Mouse (Mus musculus): ENCODE measurements around the gene Gnai3.

The Gnai3 gene

GRCm38 (mm10) chr3:108082251-108082875, 63.6 kb downstream of the Gnai3 start:
- no peak for DNase-seq

- no peak for DNase-seq
Measured at GRCm38 (mm10) chr3:108081681-108082080, 64.3 kb downstream of the Gnai3 start.

GRCm38 (mm10) chr3:108076836-108077235, 69.1 kb downstream of the Gnai3 start:
- no peak for DNase-seq

DNA sequence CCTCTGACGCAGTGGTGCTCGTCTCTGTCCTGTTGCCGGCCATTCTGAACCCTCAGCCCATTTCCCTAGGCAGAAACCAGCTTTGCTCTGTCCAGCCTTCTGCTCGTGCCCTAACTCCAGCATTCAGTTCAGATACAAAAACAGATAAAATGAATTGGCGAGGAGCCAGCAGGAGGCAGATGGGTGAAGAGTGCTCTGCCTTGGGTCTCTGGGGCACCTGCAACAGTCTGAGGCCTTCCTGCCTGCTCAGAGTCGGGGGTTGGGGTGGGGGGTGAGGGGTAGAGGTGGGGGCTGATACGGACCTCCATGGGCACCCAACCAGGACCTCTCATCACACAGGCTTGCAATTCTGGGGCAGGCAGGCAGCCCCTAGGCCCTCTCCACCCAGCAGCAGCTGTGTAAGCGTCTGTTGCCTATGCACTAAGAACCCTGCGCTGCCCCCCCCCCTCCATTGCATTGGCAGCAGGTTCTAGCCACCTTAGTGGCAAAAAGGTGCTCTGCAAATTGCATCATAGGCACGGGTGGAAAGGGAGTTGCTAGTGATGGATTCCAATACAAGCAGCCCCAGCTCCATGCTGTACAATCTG, 72.9 kb downstream of the Gnai3 start:
- DNase-seq: peak in 1 of 2 experiments; percentile 36

GRCm38 (mm10) chr3:108070295-108071293, 75.4 kb downstream of the Gnai3 start:
- peak; percentile 77 to 84 for DNase-seq

- no peak for DNase-seq
Measured at GRCm38 (mm10) chr3:108069231-108069870, 76.6 kb downstream of the Gnai3 start.

- no peak for DNase-seq
Measured at GRCm38 (mm10) chr3:108068826-108069225, 77.1 kb downstream of the Gnai3 start.

DNA sequence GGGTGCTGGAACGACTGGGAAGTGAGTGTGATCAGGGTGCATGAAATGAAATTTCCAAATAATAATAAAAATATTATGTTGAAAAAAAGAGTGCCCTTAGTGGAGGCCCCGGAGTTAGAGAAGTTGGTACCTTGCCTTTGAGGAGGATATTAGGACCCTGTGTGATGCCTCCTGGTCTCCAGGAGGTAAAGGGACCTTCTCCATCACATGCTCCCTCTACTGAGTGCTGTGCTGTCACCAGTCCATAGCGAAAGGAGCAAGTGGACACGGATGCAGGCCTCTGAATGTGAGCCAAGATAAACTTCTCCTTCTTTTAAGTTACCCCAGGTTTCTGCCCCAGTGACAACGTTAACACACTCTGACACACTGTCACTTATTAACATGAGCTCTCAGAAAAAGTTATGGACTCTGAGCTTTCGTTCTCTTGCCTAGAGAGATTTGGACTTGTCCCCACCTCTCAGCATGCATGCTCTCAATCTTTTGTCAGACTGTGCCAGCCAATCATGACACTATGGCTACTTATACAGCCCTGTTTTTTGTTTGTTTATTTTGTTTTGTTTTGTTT, 78.5 kb downstream of the Gnai3 start:
- no peak for DNase-seq

DNA sequence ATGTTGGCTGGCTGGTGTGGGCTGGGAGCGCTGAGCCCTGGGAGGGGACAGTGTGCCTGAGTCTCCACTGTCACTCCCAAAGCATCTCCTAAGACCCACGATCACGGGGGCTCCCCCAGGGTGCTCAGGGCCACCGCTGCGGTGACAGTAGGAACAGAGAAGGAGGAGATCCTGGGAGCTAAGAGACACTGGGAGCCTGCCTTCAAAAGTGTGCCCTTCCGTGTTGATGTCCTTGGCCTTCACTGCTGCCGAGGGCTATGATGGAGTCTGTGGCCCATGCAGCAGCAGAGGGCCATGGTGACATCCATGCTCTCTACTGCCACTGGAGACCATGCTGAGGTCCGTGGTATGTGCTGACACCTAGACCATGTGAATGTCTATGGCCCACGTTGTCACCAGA, 80.4 kb downstream of the Gnai3 start:
- no peak for DNase-seq

DNA sequence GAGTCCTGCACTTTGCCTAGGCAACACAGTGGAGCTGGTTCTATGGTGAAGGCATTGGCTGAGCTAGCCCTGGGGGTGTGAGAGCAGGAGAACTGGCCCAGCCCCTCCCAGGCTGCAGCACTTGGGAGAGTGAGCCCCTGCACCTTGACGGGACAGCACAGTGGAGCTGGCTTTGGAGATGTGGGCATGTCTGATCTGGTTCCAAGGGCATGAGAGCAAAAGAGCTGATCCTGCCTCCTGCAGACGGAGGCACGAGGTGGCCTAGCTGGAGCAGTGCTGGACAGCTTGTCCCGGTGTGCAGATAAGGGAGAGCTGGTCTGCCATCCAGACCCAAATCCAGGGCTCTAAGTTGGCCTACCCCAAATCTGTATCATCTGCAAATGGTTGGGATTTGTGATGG, 81.3 kb downstream of the Gnai3 start:
- no peak for DNase-seq

DNA sequence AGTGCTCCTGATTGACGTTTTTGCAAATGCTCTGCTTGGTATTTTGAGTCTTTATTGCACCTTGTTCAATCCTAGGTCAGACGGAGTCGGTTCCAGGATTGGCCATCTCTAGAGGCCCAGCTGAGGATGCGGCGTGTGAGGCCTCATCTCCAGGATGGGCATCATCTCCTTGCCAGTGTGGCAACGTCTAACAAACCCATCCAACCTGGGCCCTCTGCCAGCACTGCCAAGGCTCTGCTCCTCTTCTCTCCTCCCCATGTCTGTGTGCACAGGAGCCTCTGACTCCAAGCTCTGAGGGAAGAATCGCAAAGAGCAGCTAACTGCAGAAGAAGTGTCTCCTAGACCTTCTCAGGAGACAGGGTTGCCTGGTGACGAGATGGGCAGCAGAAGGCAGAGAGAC, 83.3 kb downstream of the Gnai3 start:
- DNase-seq: no peak

DNA sequence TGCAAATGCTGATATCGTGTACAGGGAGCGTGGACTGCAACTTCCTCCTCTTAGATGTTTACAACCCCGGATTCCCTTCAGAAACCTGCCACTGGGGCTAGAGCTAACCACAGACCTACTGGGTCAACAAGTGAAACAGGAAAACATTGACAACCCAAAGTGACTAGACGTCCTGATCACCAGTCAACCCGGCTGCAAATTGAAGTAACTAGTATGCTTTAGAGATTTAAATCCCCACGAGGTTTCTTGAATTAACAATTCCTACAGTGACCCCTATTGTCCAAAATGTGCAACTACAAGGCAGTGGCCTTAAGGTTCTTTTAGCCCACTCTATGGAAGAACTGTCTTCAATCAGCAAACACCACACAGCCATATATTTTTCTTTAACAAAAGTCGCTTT, 84.5 kb downstream of the Gnai3 start:
- peak in 1 of 2 experiments; percentile 68 for DNase-seq

All from cerebellum, postnatal 25 days (tissue).